Mouse (Mus musculus) telencephalon, adult 2 months (tissue): ENCODE measurements at regions not wholly inside any gene's neighbourhood (a gene's known extent, or its start where the extent isn't known, plus 50 kb on each side); places are given as distances from the start of the nearest gene placed in this dataset.

Experiments
- DNase-seq: peaks from one replicate; pipeline ENCODE4 v3.0.0-alpha.2; 2011; ENCODE audit warnings: low read depth, low spot score

DNA sequence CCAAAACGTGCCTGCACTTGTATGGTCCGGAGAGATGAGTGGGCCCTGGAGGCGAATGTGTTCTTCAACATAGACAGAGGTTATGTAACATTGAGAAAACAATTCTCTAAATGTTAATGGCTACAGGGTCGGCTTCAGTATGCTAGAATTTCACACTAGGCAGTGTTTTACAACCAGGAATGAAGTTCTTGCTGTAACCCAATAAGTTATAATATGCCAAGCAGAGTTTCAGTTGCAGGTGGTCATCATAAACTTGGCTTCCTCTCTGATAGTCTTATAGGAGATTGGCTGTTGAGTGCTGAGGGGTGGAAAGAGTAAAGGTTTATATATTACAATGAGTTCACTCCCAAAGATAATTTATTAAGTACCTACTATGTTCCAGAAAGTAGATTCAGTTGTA, 64.8 kb upstream of the Cenpw start:
- DNase-seq, result no peak

DNA sequence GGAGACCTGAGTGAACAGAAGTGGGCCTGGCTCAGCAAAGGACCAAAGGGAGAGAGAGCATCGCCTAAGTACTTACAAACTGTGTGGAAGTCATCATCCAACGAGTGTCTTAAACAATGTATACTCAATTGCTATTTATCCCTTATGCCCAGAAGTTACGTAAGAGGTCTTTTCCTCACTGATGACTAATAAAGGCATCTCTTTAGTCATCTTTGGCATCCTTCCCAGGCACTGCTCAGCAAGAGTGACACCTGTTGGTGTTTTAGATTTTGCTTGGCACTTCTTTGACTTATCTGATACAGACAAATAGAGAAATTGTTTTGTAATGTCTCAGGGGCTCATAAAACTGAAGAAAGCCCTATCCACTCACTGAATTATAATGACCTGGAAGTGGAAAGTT, 59.4 kb upstream of the Cenpw start:
- DNase-seq, result no peak

DNA sequence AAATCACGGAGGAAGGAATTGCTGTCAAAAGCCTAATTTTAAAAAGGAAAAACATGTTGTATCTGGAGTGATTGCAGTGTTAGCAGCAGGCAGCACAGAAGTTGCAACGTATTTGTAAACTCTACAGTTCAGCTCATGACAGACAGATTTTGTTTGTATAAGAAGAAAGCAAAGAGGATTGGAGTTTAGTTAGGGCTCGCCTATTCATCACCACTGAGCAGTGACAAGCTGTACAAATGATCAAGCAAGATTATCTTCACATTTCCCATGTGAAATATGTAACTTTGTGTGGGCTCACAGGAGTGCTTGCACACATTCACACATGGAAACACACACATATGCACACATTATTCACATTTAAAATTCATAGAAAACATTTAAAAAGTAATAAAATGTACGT, 57.5 kb upstream of the Cenpw start:
- DNase-seq, result no peak
